Mouse (Mus musculus) cerebellum, adult 9-11 months (tissue): ENCODE results near the gene Eepd1.

ENCODE experiments used
- DNase-seq: peaks from one replicate; pipeline ENCODE4 v3.0.0; 2022

The Eepd1 gene

GRCm38 (mm10) chr9:25585614-25586013 lies 104.3 kb downstream of the Eepd1 start:
- DNase-seq, result no peak

- no peak for DNase-seq
Measured at GRCm38 (mm10) chr9:25588581-25588980, 107.2 kb downstream of the Eepd1 start.

- DNase-seq, result no peak
Measured at GRCm38 (mm10) chr9:25590740-25591139, 109.4 kb downstream of the Eepd1 start.

GRCm38 (mm10) chr9:25591390-25592354 lies 110.3 kb downstream of the Eepd1 start:
- no peak for DNase-seq

GRCm38 (mm10) chr9:25592355-25592955 lies 111.1 kb downstream of the Eepd1 start:
- no peak for DNase-seq

- DNase-seq, result no peak
Measured at GRCm38 (mm10) chr9:25624744-25625143, 143.4 kb downstream of the Eepd1 start.

GRCm38 (mm10) chr9:25629531-25630099 lies 148.3 kb downstream of the Eepd1 start:
- DNase-seq, result no peak
